Mouse (Mus musculus) megakaryocyte-erythroid progenitor cell, adult 5-6 weeks (primary cell): ENCODE results near the gene Sgms1. TPM values are rescaled to one million over a fixed set of nuclear protein-coding genes. Genes with fewer than 3 reads are reported as not detected.

Experiments
- ATAC-seq: replicated peaks from 2 replicates; pipeline ENCODE4 v1.8.0; 2016; ENCODE audit warnings: mild to moderate bottlenecking, inconsistent platforms; ENCODE audit not compliant: severe bottlenecking, poor library complexity, low FRiP score, low TSS enrichment
- total RNA-seq, 2 experiments: library from RNA; stranded (forward) in 1 of 2; stranded (reverse) in 1 of 2; fragments of 200-1000, 215-1000 nt in 1 of 2; fragments of >200 nt in 1 of 2; fragmentation: Nextera tagmentation in 1 of 2; gene quantifications; 2 replicates each; pipeline ENCODE4 v1.2.3; 2014 to 2017

Gene Sgms1
- total RNA-seq, 2 experiments from 2014 or later, result 58.5 to 66.1 TPM

DNA sequence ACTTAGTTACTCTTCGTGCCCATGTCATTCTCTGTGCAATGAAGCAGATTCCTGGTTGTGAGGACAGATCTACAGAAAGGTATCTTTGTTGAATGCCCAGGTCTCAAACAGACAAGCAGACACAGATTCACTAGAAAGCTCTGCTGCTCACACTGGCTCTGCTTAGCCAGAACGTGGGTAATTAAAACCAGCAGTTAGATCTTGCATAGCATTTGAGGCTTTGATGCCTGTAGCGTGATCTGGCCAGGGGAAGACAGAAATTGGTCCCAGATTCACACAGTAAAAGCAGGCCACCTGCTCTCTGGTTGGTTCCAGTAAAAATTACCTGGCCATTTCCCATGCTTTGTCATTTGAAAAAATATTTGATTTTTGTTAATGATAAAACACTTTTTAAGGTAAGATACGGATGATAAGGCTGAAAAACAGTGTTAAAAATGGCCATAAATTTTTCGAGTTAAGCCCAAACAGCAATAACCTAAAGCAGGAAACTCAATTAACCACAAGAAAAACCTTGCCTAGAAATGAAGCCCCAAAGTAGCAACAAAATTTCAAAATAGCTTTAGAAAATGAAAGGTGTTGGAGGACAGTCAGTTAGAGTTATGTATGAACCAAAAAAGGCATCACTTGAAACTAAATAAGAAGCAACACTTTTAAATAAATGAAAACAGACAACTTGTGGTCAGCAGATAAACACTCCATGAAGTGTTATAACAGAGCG, 154.6 kb downstream of the Sgms1 start:
- ATAC-seq, result no peak

DNA sequence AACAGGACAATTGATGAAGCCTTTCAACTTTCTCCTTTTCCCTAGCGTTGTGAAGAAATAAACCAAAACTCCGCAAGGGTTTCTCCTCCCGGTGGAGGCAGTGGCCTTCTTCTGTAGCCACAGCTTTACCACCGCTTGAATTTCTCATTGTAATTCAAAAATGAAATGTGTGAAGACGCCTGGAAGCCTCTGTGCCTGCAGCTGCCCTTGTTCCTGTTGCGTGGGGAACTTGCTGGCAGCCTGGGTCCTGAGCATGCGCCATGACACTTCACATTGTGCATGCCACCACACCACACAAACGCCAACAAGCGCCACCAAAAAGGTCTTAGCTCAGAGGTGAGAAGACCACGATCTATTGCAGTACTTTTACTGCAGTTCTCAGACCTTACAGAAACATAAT, 158.2 kb downstream of the Sgms1 start:
- no peak for ATAC-seq

DNA sequence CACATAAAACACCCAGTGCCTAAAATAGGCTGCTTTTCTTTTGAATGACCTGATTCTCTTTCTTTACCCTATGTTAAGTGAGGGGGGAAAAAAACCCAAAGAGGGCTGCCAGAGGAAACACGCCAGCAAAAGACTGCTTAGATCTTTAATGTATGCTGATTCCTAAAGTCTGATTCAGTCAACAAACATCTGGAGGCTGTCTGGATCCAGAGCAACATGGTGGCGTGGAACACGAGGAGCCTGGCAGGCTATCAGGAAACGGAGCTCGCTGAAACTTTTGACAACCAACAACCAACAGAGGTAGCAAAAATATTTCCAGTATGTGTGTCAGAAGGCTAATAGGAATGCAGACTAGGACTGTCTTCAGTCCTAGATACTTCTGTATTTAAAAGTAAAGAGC, 158.7 kb downstream of the Sgms1 start:
- ATAC-seq, result no peak

DNA sequence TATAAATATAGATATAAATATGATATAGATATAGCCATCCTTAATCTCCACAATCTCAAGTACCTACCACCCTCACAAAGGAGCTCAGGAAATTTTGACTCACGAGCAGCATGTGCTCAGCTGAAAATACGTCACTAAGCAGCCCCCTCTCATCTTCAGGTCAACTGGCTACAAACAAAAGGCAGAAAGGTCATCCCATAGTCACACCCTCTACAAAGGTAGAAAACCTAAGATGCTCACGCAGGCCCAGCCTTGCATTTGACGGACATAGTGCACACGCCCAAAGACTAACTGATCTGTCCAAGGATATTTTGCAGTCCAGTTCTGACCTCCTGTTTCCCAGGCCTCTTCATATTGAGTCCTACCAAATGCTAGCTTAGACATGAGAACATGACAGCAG, 159.2 kb downstream of the Sgms1 start:
- no peak for ATAC-seq

DNA sequence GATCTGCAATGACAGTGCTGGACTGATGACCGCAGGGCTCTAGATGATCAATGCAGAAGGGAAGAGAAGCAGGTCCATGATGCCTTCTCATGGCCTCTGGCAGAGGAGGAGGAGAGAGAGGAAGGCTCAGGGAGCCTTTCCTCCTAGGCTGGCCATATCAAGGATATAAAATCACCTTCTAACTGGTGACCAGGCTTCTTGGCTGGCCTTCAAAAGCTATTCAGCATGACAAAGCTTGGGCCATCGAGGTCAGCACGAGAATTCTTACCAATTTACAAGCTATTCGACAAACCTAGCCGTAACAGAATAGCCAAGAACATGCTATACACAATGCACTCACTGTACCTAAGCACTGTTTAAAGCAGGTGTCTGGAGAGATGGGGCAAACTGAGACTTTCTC, 159.7 kb downstream of the Sgms1 start:
- ATAC-seq, result no peak

DNA sequence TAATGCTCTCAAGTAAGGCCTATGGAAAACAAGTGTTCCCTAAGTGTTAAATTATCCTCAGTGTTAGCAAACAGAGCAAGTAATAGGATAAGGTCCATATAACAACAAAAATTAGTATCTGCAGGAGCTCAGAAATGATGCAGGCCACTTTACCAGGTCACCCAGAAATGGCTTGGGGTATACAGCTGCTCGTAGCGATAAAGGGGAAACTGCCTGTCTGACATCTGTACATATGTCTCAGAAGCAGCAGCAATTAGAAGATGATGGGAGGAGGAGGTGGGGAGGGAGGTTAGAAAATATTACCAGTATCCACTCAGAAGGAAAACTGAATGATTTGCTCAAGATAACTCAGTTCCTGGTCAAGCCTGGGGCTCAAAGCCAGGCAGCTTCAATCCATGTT, 162.3 kb downstream of the Sgms1 start:
- peak; percentile 83 for ATAC-seq

DNA sequence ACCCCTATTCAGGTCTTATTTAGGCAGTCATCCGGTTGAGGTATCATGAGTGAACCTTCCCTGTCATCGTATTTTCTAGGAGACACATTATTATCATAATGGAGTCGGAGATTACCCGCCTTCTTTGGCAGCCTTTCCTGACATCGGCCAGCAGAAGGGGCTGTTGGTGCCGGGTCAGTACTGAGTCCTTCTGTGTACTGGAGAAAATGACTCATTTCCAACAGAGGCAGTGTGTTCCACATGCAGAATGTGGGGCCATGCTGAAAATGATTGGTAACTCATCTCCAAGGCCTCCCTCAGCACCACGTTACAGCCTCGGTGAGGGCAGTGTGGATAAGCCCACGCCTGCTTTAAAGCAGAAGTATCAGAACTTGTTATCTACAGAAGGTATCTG, 164.4 kb downstream of the Sgms1 start:
- ATAC-seq, result no peak

DNA sequence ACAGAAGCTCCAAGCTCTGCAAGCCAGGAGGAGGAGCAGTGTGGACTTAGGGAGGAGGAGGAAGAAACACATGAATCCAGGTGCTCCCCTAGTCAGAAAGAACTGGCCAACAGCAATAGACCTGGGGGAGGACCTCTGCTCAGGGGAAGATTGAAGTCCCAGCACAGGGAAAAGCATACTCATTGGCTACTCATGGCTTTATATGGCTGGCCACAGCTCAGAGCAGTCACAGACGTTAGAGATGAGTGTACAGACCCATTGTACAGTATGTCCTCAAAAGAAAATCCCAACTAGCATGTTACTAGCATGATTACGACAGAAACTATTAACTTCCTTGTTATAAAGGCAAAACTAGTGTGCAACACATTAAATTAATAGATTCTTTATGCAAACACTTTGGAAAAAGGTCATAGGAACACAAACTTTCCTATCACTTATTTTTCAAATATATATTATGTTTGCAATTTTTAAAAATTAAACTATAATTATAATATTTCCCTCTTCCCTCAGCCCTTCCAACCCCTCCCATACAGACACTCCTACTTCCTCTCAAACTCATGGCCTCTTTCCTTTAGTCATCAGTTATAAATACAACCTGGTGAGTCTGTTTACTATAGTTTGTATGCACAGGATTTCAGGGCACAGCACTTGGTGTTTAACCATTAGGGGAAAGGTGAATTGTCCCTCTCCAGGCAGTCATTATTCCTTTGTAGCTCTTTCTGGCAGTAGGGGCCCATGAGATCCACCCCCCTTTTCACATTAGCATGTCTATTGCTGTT, 165.0 kb downstream of the Sgms1 start:
- no peak for ATAC-seq

DNA sequence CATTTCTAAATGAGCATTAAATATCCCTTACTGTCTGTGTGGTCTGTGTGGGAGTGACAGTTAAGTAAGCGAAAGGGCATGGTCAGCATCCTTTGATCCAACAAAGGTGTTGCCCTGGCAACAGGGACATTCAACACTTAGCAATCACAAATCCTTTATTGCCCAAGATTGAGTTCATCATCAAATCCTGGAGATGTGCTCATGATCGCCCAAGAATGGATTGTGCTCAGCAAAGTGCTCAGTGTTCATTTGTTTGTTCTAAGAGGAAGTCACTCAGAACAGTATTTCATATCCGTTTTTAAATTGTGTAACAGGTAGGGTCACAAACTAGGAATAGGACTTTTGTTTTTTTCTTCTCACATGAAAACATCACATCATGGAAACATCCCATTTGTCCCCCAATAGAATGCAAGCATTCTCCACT, 165.8 kb downstream of the Sgms1 start:
- no peak for ATAC-seq

DNA sequence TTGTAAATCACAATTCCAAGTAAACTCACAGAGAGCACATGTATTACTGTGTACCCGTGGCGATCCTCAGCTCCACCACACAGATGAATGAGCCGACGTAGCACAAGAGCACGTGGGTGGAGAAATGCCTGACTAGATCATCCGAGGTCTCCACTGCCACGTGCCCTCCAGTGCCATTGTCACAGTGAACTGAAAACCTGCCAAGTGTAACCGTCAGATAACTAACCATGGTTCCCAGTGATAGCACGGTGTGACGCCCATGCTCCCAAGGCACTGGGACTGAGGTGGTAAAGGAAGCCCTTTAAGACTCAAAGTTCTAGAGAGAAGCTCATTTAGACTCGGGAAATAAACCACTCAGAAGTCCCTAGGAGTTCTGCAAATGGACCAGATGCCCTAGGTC, 167.4 kb downstream of the Sgms1 start:
- ATAC-seq, result peak; percentile 99

DNA sequence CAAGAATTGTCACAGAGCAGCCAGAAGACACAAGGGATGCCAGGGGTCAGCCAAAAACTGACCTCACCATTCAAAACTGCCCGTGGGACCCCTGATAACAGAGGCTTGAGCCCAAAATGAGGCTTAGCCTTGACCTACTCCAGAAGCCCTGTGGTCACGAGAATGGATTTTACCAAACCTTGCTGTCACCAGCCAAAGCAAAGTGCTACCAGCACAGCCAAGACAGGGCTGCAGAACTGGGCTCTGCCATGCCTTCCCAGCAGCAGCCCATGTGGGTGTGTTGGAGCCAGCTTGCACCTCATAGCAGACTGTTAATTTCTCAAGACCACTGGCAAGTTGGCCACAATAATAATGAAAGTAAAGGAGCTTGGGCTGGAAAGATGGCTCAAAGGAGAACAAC, 168.5 kb downstream of the Sgms1 start:
- ATAC-seq, result no peak

DNA sequence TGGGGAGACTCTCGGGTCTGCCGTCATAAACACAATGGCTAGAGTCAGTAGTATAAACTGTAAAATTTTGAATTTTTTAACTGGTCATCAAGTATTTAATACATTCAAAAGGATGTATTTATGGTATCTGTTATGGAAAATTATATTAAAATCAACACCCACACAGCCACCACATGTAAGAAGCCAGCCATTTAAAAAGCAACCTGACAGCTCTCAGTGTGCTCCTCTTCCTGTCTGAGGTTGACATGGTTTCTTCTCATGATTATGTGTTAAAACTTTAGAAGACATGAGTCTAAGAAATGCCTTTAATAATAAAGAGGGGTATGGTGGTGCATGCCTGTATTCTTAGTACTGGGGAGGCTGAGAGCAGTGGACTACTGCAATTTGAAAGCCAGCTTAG, 172.8 kb downstream of the Sgms1 start:
- no peak for ATAC-seq

DNA sequence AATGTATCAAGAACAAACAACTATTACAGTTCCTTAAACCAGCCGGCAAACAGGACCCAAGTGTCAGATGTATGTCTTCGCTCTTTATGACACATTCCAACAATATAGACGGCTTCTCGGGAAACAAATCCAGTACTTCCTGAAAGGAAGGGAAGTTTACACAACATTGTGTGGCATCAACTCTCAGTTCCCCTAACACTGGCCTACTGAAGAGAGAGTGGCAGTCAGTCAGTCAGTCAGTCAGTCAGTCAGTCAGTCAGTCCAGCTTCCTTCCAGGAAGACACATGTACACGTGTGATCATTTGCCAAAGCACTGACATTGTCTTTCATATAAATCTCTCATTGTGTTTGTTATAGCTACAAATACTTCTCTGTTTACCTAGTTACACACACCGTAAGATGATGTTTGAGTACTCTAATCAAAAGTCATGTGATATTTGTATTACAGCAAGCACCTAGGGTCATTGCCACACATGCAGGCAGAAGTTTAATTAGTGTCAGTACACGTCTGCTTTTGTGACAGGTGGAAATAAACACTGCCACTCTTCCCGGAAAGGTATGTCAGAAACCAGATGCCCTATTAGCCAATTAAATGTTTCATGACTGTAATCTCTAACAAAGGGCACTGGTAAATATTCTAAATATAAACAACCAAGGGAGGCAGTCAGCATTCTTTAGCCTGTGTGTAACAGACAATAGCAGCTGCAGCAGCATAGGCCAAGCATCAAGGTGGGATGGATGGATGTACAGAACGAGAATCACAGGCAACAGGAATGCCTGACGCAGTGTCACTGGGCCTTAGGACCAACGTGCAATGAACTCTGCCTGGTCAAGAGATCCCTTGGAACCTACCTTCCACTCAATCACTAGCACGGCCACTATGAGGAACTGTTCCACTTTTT, 174.4 kb downstream of the Sgms1 start:
- ATAC-seq, result no peak

DNA sequence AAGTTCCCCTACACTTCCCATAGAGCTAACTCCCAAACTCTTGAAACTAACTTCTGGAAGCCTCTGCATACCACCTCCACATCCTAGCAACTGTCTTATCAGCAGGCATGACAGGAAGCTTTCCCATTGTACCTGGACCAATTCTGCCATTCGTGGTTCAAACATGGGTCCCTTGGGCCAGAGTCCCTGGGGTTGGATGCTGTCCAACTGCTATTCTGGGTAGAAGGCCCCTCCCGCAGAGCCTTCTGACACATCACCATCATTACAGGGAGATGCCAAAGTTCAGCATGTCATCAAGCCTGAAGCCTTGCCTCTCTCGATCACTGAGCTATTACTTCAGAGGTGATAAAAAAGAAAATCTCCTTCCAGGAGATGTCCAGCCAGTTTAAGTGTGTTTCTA, 175.9 kb downstream of the Sgms1 start:
- ATAC-seq, result no peak

DNA sequence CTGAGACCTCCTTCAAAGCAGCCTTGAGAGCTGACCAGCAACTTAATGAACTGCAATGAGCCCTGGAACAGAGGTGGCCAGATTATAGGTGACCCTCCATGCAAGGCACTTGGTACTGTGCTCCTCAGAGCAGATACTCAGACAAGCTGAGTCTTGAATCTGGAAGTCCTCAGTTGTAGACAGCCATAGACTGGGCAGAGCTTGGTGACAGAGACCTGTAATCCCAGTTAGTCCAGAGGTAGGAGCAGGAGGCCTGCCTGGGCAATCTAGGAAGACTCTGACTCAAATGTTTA, 178.3 kb downstream of the Sgms1 start:
- ATAC-seq, result peak; percentile 41; the same call in 1 of the 2 replicates

DNA sequence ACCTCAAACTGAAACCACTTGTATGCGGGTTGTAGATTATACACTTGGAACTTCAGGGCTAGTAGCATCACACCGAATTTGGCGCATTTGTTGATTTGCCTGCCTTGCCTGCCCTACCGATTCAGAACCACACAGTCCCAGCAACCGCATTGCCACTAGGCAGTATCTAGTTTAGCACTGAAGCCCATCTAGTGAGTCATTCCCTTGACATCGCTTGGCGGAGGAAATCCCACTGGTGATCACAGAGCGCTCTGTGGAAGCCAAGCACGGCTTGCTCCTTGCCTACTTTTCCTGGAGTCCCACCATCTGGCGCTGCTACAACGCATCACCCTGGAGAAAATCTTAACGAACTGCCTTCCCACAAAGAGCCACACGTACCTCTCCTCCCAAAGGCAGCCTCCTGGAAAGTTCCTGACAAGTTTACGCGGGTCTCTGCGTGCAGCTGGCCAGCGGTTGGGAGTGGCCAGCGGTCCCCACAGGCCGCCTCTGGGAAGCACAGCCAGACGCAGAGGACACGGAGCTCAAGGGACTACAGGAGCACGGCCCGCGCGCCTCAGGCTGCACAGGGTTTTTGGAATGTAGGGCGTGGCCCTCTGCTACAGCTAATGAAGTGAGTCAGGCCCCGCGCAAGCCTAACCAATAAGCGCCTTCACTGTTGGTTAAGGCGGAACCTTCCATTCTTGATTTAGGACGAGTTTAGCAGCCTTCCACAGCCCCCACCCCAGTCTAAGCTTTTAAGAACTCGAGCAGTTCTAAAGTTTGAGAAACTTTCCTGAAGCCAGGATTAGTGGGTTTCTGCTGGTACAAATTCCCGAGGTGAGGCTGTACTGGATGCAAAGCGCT, 178.8 kb downstream of the Sgms1 start:
- ATAC-seq, result peak; percentile 99

DNA sequence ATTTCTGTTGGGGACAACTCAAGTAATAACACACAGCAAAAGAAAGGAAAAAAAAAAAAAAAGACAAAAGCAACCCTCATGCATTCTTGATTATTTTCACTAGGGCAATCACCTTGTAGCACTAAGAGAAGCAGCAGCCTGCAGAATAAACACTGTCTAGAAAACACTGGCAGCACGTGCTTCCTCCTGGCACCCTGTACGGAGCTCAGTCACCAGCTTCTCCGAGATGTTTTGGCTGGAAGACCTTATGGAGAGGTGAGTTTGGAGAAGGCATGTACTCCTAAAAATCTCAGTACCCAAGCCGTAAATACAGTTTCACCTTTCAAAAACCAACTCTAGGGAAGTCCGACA, 179.4 kb downstream of the Sgms1 start:
- ATAC-seq, result peak; percentile 54

DNA sequence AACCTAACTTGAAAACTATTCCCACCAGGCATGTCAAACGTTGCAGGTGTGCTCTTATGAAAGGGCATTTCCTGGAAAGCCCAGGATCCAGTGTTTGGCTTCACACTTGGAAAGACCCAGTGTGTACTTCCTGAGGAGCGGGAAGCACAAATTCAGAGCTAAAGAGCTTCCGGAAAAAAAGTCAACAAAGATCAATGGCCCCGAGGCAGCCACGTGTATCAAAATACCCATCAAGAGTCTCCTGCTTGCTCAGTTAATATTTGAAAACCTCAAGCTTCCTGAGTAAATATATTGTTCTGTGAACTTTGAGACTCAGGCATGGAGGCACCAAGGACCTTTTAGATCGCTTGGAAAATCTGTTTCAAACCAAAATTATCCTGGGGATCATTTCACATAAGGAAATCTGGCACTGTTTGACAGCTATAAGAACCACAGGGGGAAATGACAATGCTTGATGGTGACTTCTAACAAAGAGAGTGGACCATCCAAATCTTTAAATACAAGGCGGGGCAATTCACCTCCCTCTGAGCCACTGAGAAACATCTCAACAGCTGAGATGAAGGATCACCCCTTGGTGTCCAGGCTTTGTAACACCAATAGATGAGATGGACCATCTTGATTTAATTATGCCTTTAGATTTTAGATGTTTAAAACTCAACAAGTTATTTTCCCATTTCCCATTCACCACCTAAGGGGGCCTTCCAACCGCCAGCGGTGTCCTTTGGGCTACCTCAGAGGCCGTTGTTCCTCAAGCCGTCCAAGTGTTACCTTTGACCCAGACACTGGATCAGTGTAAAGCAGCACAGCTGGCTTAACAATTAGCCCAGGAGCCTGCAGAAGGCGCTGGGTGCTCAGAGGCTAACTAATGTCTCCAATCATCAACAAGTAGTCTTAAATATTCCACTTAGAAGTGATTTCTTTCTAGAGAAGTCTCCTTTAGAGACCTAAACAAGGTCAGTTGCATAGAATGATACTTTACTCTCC, 187.1 kb downstream of the Sgms1 start:
- ATAC-seq, result no peak
